Mouse (Mus musculus) C2C12 (cell line): Measurements from ENCODE around the gene Zfp385b. TPM values are rescaled to one million over a fixed set of nuclear protein-coding genes. Genes with fewer than 3 reads are reported as not detected.
"Not testable (repeated sequence)": the region's sequence is repeated elsewhere in the genome, so short reads cannot be mapped to it uniquely, and the experiment has no call there.

Experiments used
- H3K27me3 ChIP-seq: one replicate; pipeline ENCODE4 v1.6.1; 2011; ENCODE audit not compliant: control insufficient read depth, insufficient read depth, insufficient read length
- H3K36me3 ChIP-seq: one replicate; pipeline ENCODE4 v1.6.1; 2011; ENCODE audit not compliant: control insufficient read depth, insufficient read depth
- H3K4me3 ChIP-seq: one replicate; pipeline ENCODE4 v1.5.1; 2011; ENCODE audit warnings: mild to moderate bottlenecking, control low read depth; ENCODE audit not compliant: poor library complexity, insufficient read depth, severe bottlenecking
- H3K79me2 ChIP-seq: one replicate; pipeline ENCODE4 v1.6.1; 2011; ENCODE audit not compliant: control insufficient read depth, insufficient read depth
- H3K79me3 ChIP-seq: one replicate; pipeline ENCODE4 v1.6.1; 2011; ENCODE audit warnings: low read depth, control low read depth
- H3ac ChIP-seq: one replicate; pipeline ENCODE3; 2011; ENCODE audit warnings: low read depth; ENCODE audit not compliant: control insufficient read depth, insufficient read length
- CEBPB ChIP-seq: IDR thresholded peaks from one replicate; pipeline ENCODE4 v1.6.1; 2011; ENCODE audit warnings: low read depth, mild to moderate bottlenecking, control low read depth, moderate library complexity
- CTCF ChIP-seq: IDR thresholded peaks from one replicate; pipeline ENCODE4 v1.5.1; 2011; ENCODE audit not compliant: control insufficient read depth, insufficient read depth, insufficient read length
- FOSL1 ChIP-seq: IDR thresholded peaks from one replicate; pipeline ENCODE4 v1.8.0; 2011; ENCODE audit warnings: mild to moderate bottlenecking, low read length; ENCODE audit not compliant: poor library complexity, insufficient read depth, severe bottlenecking
- MAX ChIP-seq: IDR thresholded peaks from one replicate; pipeline ENCODE4 v1.6.1; 2011; ENCODE audit warnings: mild to moderate bottlenecking, control low read depth
- MYOD1 ChIP-seq: IDR thresholded peaks from one replicate; pipeline ENCODE4 v1.6.1; 2011; ENCODE audit warnings: low read depth; ENCODE audit not compliant: control insufficient read depth, insufficient read length
- MYOG ChIP-seq: IDR thresholded peaks from one replicate; pipeline ENCODE4 v1.6.1; 2011; ENCODE audit not compliant: control insufficient read depth, insufficient read length; ENCODE audit errors: extremely low read depth
- USF1 ChIP-seq: IDR thresholded peaks from one replicate; pipeline ENCODE4 v1.6.1; 2011; ENCODE audit warnings: low read depth, mild to moderate bottlenecking, control low read depth, moderate library complexity
- polyA plus RNA-seq: library from polyadenylated mRNA; unstranded; fragments of >200 nt; fragmentation: generic; extraction: Trizol; gene quantifications from one replicate; pipeline ENCODE4 v1.2.1, GENCODE M21; 2012; ENCODE audit warnings: missing spikeins

Zfp385b gene
- polyA plus RNA-seq, 1 experiment, result 0.01 TPM

GRCm38 (mm10) chr2:77458431-77458830 is 361.0 kb downstream of the Zfp385b start:
- TF ChIP-seq USF1 (no peak), CTCF (no peak), MYOG (no peak), MAX (no peak), FOSL1 (no peak), MYOD1 (no peak), CEBPB (no peak)
- H3K79me2 ChIP-seq, result no peaks in the 10 kb centered on the region
- no peaks in the 10 kb centered on the region for H3K36me3 ChIP-seq
- no peak overlapping the region for H3ac ChIP-seq
- no peaks in the 10 kb centered on the region for H3K79me3 ChIP-seq
- H3K4me3 ChIP-seq, result no peak overlapping the region
- H3K27me3 ChIP-seq, result peaks cover 8% of the 10 kb centered on the region

- no peak overlapping the region for H3ac ChIP-seq
- TF ChIP-seq MYOD1 (no peak), MYOG (no peak), MAX (no peak), USF1 (no peak), CEBPB (no peak), FOSL1 (no peak), CTCF (no peak)
- no peaks in the 10 kb centered on the region for H3K79me3 ChIP-seq
- no peaks in the 10 kb centered on the region for H3K36me3 ChIP-seq
- no peak overlapping the region for H3K4me3 ChIP-seq
- peaks cover 12% of the 10 kb centered on the region for H3K27me3 ChIP-seq
- H3K79me2 ChIP-seq, result no peaks in the 10 kb centered on the region
Measured at GRCm38 (mm10) chr2:77457120-77457519, 362.3 kb downstream of the Zfp385b start.

- Histone ChIP-seq H3K4me3 (no peak overlapping the region), H3K79me3 (no peaks in the 10 kb centered on the region), H3K36me3 (no peaks in the 10 kb centered on the region), H3K79me2 (no peaks in the 10 kb centered on the region), H3ac (no peak overlapping the region), H3K27me3 (peaks cover 13% of the 10 kb centered on the region)
- no peak for TF ChIP-seq USF1
- TF ChIP-seq MYOG, result no peak
- TF ChIP-seq CEBPB, result peak; percentile 4
- TF ChIP-seq MYOD1, result no peak
- peak; percentile 9 for TF ChIP-seq CTCF
- no peak for TF ChIP-seq MAX
- no peak for TF ChIP-seq FOSL1
Measured at GRCm38 (mm10) chr2:77456602-77457001, 362.8 kb downstream of the Zfp385b start.

- Histone ChIP-seq H3K79me3 (no peaks in the 10 kb centered on the region), H3K4me3 (no peak overlapping the region), H3ac (no peak overlapping the region), H3K79me2 (no peaks in the 10 kb centered on the region), H3K36me3 (no peaks in the 10 kb centered on the region), H3K27me3 (peaks cover 16% of the 10 kb centered on the region)
- TF ChIP-seq MAX, result no peak
- TF ChIP-seq CTCF, result no peak
- TF ChIP-seq FOSL1, result no peak
- TF ChIP-seq MYOG, result no peak
- no peak for TF ChIP-seq USF1
- TF ChIP-seq CEBPB, result no peak
- no peak for TF ChIP-seq MYOD1
Measured at GRCm38 (mm10) chr2:77454341-77454937, 365.0 kb downstream of the Zfp385b start.

- no peaks in the 10 kb centered on the region for H3K79me3 ChIP-seq
- TF ChIP-seq MAX (no peak), CTCF (no peak), MYOD1 (no peak), USF1 (no peak), CEBPB (no peak), FOSL1 (no peak), MYOG (no peak)
Measured at GRCm38 (mm10) chr2:77453786-77454185, 365.7 kb downstream of the Zfp385b start.

GRCm38 (mm10) chr2:77450017-77450416 is 369.4 kb downstream of the Zfp385b start:
- not testable (repeated sequence) for H3K4me3 ChIP-seq

More at GRCm38 (mm10) chr2:77453786-77454185, 365.7 kb downstream of the Zfp385b start:
- no peak overlapping the region for H3ac ChIP-seq
- H3K27me3 ChIP-seq, result peaks cover 16% of the 10 kb centered on the region
- no peak overlapping the region for H3K4me3 ChIP-seq
- no peaks in the 10 kb centered on the region for H3K79me2 ChIP-seq
- H3K36me3 ChIP-seq, result no peaks in the 10 kb centered on the region

More at GRCm38 (mm10) chr2:77450017-77450416, 369.4 kb downstream of the Zfp385b start:
- H3K27me3 ChIP-seq, result peaks cover 26% of the 10 kb centered on the region
- not testable (repeated sequence) for H3K36me3 ChIP-seq, H3ac ChIP-seq, H3K79me2 ChIP-seq, H3K79me3 ChIP-seq
